Mouse (Mus musculus) heart, adult 2 months (tissue): Measurements from ENCODE around the gene Armc10.

Experiments used
- CTCF ChIP-seq: fragments of 200-600 bp; IDR thresholded peaks from 2 replicates; pipeline ENCODE4 v1.8.1; 2022; ENCODE audit warnings: antibody characterized with exemption, mild to moderate bottlenecking, moderate library complexity
- EP300 ChIP-seq: fragments of 200-500 bp; IDR thresholded peaks from 2 replicates; pipeline ENCODE4 v1.6.1; 2011; ENCODE audit warnings: low read depth, low read length, control low read depth; ENCODE audit not compliant: insufficient read depth
- POLR2A ChIP-seq: fragments of 200-500 bp; IDR thresholded peaks from 2 replicates; pipeline ENCODE4 v1.6.1; 2011; ENCODE audit warnings: mild to moderate bottlenecking, low read depth, low read length, control low read depth; ENCODE audit not compliant: insufficient read depth

GRCm38 (mm10) chr5:21703708-21704107 lies 58.1 kb downstream of the Armc10 start:
- TF ChIP-seq CTCF (no peak), EP300 (no peak), POLR2A (no peak)
